Mouse (Mus musculus): ENCODE results near the gene Ptger2.

GRCm38 (mm10) chr14:45009242-45009641, 21.2 kb downstream of the Ptger2 start:
- no peak for TF ChIP-seq CTCF (IDR thresholded peaks at IDR 0.05; ENCODE audit: low read depth, low read length)
- no peak for TF ChIP-seq POLR2A (IDR thresholded peaks at IDR 0.05; ENCODE audit: extremely low read depth, insufficient read depth, low read length)
